Mouse (Mus musculus) urinary bladder, postnatal 10 days (tissue): Measurements from ENCODE around the gene Strn.
A peak's percentile ranks its signal among the peaks of the same experiment; 100 is the strongest.

Source experiments
- DNase-seq: peaks from one replicate; pipeline ENCODE4 v3.0.0; 2022; ENCODE audit warnings: low spot score

Strn gene

GRCm38 (mm10) chr17:78737096-78737495, at the start of gene Strn:
Gene Strn (minus strand): TSS chr17:78737196.
- DNase-seq = no peak

GRCm38 (mm10) chr17:78778765-78779164, 41.8 kb upstream of the Strn start:
- DNase-seq = no peak

- DNase-seq = no peak
Observed at GRCm38 (mm10) chr17:78772317-78772716, 35.3 kb upstream of the Strn start.

- no peak for DNase-seq
Observed at GRCm38 (mm10) chr17:78770932-78771331, 33.9 kb upstream of the Strn start.

- DNase-seq = no peak
Observed at GRCm38 (mm10) chr17:78769341-78769740, 32.3 kb upstream of the Strn start.

- no peak for DNase-seq
Observed at GRCm38 (mm10) chr17:78768937-78769336, 31.9 kb upstream of the Strn start.

GRCm38 (mm10) chr17:78767546-78767945, 30.6 kb upstream of the Strn start:
- no peak for DNase-seq

GRCm38 (mm10) chr17:78766084-78766483, 29.1 kb upstream of the Strn start:
- DNase-seq = no peak

GRCm38 (mm10) chr17:78763272-78763671, 26.3 kb upstream of the Strn start:
- no peak for DNase-seq

- no peak for DNase-seq
Observed at GRCm38 (mm10) chr17:78752938-78753655, 16.1 kb upstream of the Strn start.

GRCm38 (mm10) chr17:78752064-78752463, 15.1 kb upstream of the Strn start:
- no peak for DNase-seq

GRCm38 (mm10) chr17:78748440-78748839, 11.4 kb upstream of the Strn start:
- no peak for DNase-seq

- no peak for DNase-seq
Observed at GRCm38 (mm10) chr17:78738416-78738815, 1.4 kb upstream of the Strn start.

- DNase-seq = no peak
Observed at GRCm38 (mm10) chr17:78737771-78738170, 775 bp upstream of the Strn start.

GRCm38 (mm10) chr17:78736473-78736988, 465 bp downstream of the Strn start:
- peak; percentile 98 for DNase-seq

GRCm38 (mm10) chr17:78735731-78736472, 1.1 kb downstream of the Strn start:
- DNase-seq = no peak

- DNase-seq = no peak
Observed at GRCm38 (mm10) chr17:78734806-78735205, 2.2 kb downstream of the Strn start.

GRCm38 (mm10) chr17:78732056-78732455, 4.9 kb downstream of the Strn start:
- DNase-seq = no peak

GRCm38 (mm10) chr17:78726746-78727449, 10.1 kb downstream of the Strn start:
- DNase-seq = no peak

GRCm38 (mm10) chr17:78724461-78725055, 12.4 kb downstream of the Strn start:
- no peak for DNase-seq

- DNase-seq = no peak
Observed at GRCm38 (mm10) chr17:78721690-78722089, 15.3 kb downstream of the Strn start.

GRCm38 (mm10) chr17:78719086-78719485, 17.9 kb downstream of the Strn start:
- DNase-seq = no peak
